ENCODE assay signal across 9 mouse cellular contexts in the genomic region with DNA sequence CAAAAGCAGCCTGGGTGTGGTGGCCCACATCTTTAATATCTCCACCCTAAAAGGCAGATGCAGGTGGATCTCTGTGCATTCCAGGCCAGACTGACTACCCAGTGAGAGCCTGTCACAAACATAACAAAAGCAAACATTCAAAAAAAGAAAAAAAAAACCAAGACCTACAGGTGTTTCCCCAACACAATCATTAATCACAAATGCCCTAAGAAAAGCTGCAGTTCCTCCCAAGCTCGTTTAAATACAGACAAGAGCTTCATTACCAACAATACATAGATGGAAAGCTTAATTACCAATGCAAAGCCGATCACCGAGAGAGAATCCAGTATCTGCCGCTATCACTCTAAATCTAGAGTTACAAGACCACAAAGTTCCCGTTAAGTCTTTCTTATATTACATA. TPM values are rescaled to one million over a fixed set of nuclear protein-coding genes. Genes with fewer than 3 reads are reported as not detected.
DNase-seq lines count a peak whose midpoint lies in the region; ATAC-seq and TF ChIP-seq lines count a peak whose summit lies in the region.
"Had no signal": no experiment of that assay in that cellular context is flagged by ENCODE, and none has a peak within 500 bp of the region (broad histone marks: within the 10 kb centered on the region; RNA-seq: fewer than 3 reads in every experiment).

No protein-coding gene starts in this region.

- H3K4me1 ChIP-seq in heart, embryonic 10.5 days = peaks cover 22% of the 10 kb centered on the region
- H3K4me1 ChIP-seq in E14TG2a.4 (replicated peaks; ENCODE audit: low read depth, low read length) = peaks cover 67% of the 10 kb centered on the region
- peaks cover 14% of the 10 kb centered on the region; the same call in 1 of the 2 replicates for H3K4me1 ChIP-seq in forebrain, postnatal 0 days (ENCODE audit: insufficient read depth)
- H3K4me1 ChIP-seq in midbrain, embryonic 10.5 days = peaks cover 26% of the 10 kb centered on the region

- intact Hi-C loops in heart, postnatal 10 days (cut with DNase I) = loop anchor here (2.0 to 10.0 kb wide), 4 partner anchors 43 to 161 kb away; no protein-coding TSS in a partner anchor
- intact Hi-C loops in left cerebral cortex, postnatal 14 days (cut with DNase I) = no loop called here

- peak overlapping the region; percentile 75 for H3K9ac ChIP-seq in forebrain, postnatal 0 days

- TF ChIP-seq CTCF in E14TG2a.4 (conservative IDR thresholded peaks at IDR 0.05; ENCODE audit: low read length) = no peak
- no peak for TF ChIP-seq CTCF in forebrain, postnatal 0 days (IDR thresholded peaks at IDR 0.05; ENCODE audit: low read depth)

- H3K27me3 ChIP-seq in heart, embryonic 10.5 days (ENCODE audit: insufficient read depth, poor library complexity, severe bottlenecking) = no peaks in the 10 kb centered on the region
- no peaks in the 10 kb centered on the region for H3K27me3 ChIP-seq in E14TG2a.4 (ENCODE audit: insufficient read depth, low read length)
- H3K27me3 ChIP-seq in forebrain, postnatal 0 days (ENCODE audit: insufficient read depth, low read length) = no peaks in the 10 kb centered on the region
- H3K27me3 ChIP-seq in midbrain, embryonic 10.5 days (ENCODE audit: low read depth, poor library complexity, severe bottlenecking) = no peaks in the 10 kb centered on the region

- peak overlapping the region; percentile 69 for H3K4me2 ChIP-seq in forebrain, postnatal 0 days (ENCODE audit: low read depth)

- H3K4me3 ChIP-seq in heart, embryonic 10.5 days = peak overlapping the region; percentile 95
- peak overlapping the region; percentile 96 for H3K4me3 ChIP-seq in E14TG2a.4 (replicated peaks; ENCODE audit: low read length)
- H3K4me3 ChIP-seq in forebrain, postnatal 0 days (ENCODE audit: low read depth, low read length) = peak overlapping the region; percentile 57
- H3K4me3 ChIP-seq in midbrain, embryonic 10.5 days = peak overlapping the region; percentile 93

- H3K9me3 ChIP-seq in heart, embryonic 10.5 days = no peaks in the 10 kb centered on the region
- H3K9me3 ChIP-seq in E14TG2a.4 (ENCODE audit: low read length) = no peaks in the 10 kb centered on the region
- no peaks in the 10 kb centered on the region for H3K9me3 ChIP-seq in forebrain, postnatal 0 days (ENCODE audit: low read length)
- no peaks in the 10 kb centered on the region for H3K9me3 ChIP-seq in midbrain, embryonic 10.5 days (replicated peaks)

- WGBS in heart, embryonic 10.5 days = 14% methylated on average over 5 of the region's 5 CpGs
- WGBS in forebrain, postnatal 0 days = 3% methylated on average over 5 of the region's 5 CpGs
- WGBS in midbrain, embryonic 10.5 days = 5% methylated on average over 5 of the region's 5 CpGs

- H3K27ac ChIP-seq in heart, embryonic 10.5 days = peak overlapping the region; percentile 94; the same call in 1 of the 2 replicates
- no peak overlapping the region for H3K27ac ChIP-seq in forebrain, postnatal 0 days (ENCODE audit: low read depth, low read length)
- H3K27ac ChIP-seq in midbrain, embryonic 10.5 days (replicated peaks) = peak overlapping the region; percentile 94; the same call in 1 of the 2 replicates

- no peak for ATAC-seq in forebrain, postnatal 0 days

- no peak for DNase-seq in heart, embryonic 10.5 days (ENCODE audit: low spot score)
- DNase-seq in heart, postnatal 10 days = no peak
- DNase-seq in forebrain, postnatal 0 days = no peak
- no peak for DNase-seq in midbrain, embryonic 10.5 days (ENCODE audit: low spot score)
- DNase-seq in Muller cell, postnatal 12 days (ENCODE audit: inconsistent ontology term) = no peak
- DNase-seq in layer of hippocampus, postnatal 36 days = no peak
- no peak for DNase-seq in left cerebral cortex, postnatal 14 days (ENCODE audit: low spot score in 2 of 2)
- DNase-seq: cerebellum, postnatal 36 days had no signal

- 0 out of 2 replicates have a peak, but pooled peaks cover 3% of the 10 kb centered on the region for H3K36me3 ChIP-seq in heart, embryonic 10.5 days
- peaks cover 17% of the 10 kb centered on the region for H3K36me3 ChIP-seq in E14TG2a.4 (ENCODE audit: insufficient read depth, low read length)
- H3K36me3 ChIP-seq in forebrain, postnatal 0 days (ENCODE audit: insufficient read depth) = no peaks in the 10 kb centered on the region
- H3K36me3 ChIP-seq in midbrain, embryonic 10.5 days = peaks cover 14% of the 10 kb centered on the region

RNA-seq across cellular contexts. Expression of a gene that starts 1.5 kb away (rescaled TPM):
- polyA plus RNA-seq in heart, embryonic 10.5 days (2016; fragmentation: Nextera tagmentation; extraction: Ambion mirVana) = 22.8 and 22.9 TPM in 2 replicates
- total RNA-seq in heart, postnatal 10 days (2021) = 10 to 100 TPM; 36.5 to 37.4 TPM
- 68.9 and 80.6 TPM in 2 replicates for total RNA-seq in forebrain, postnatal 0 days (2014; rRNA removed)
- 60.7 and 77.3 TPM in 2 replicates for polyA plus RNA-seq in forebrain, postnatal 0 days (2015; fragmentation: Nextera tagmentation; extraction: Ambion mirVana)
- 23.9 and 28.4 TPM in 2 replicates for polyA plus RNA-seq in midbrain, embryonic 10.5 days (2016; fragmentation: Nextera tagmentation; extraction: Ambion mirVana)
- 100 to 1,000 TPM; 178 to 185 TPM for total RNA-seq in layer of hippocampus, postnatal 36 days (2021)
- total RNA-seq in left cerebral cortex, postnatal 14 days (2021) = 100 to 1,000 TPM; 115 TPM
